Mouse (Mus musculus) cerebellum, adult 9-11 months (tissue): ENCODE results near the gene Bcl2l14.

Experiments used
- DNase-seq: peaks from one replicate; pipeline ENCODE4 v3.0.0; 2022

Gene Bcl2l14

GRCm38 (mm10) chr6:134396018-134396417 lies at the start of gene Bcl2l14:
TSS of gene Bcl2l14 (plus strand) at chr6:134396318.
- DNase-seq, result no peak

GRCm38 (mm10) chr6:134348526-134349067 lies 47.5 kb upstream of the Bcl2l14 start:
- DNase-seq, result no peak

DNA sequence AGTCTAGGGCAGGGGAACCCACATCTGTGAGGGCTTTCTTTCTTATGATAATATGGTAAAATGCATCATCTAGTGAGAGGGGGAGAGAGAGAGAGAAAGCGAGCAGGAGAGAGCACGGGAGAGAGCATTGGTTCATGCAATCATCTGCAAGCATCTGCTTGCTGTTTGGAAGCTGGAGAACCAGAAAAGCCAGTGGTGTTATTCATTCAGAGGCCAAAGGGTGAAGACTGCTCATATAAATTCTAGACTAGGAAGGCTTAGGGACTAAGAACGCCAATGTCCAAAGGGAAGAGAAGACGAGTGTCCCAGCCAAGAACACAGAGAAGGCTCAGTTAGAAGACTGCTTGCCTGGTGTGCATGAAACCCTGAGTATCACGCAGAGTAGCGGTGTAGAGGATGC lies 43.2 kb upstream of the Bcl2l14 start:
- DNase-seq, result no peak

DNA sequence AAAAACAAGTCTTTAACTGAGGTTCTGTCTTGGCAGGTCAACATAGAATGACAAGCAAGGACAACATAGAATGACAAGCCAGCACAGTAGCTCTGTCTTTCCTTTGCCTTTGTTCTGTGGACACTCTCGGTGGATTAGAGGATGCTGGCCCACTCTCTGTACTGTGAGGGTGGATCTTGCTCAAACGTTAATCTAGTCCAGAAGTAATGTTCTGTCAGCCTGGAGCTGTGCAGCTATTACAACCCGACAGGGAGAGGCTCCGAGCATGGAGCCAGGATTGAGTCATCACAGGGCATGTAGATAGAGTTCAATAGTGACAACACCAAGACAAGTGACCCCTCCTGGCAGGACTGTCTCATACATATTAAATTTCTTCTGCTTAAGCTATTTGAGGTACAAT lies 42.4 kb upstream of the Bcl2l14 start:
- no peak for DNase-seq

- no peak for DNase-seq
Measured at GRCm38 (mm10) chr6:134357570-134357969, 38.5 kb upstream of the Bcl2l14 start.

GRCm38 (mm10) chr6:134360079-134360478 lies 36.0 kb upstream of the Bcl2l14 start:
- DNase-seq, result no peak

DNA sequence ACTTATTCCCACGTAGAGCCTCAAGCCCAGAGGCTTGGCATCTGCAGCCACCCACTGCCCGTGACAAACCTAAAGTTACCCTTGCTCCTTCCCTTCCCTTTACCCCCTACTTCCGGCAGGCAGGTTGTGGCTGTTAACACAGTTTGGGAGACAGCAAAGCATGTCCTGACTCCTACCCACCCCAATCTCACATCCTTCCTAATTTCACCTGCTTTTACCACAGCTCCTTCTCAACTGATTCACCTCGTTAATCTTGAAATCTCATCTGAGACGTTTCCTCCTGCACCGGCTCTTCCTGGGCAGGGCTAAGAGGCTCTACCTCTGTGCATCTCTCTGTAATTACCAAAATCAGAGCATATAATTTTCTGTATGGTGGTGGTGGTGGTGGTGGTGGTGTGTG lies 31.5 kb upstream of the Bcl2l14 start:
- no peak for DNase-seq

DNA sequence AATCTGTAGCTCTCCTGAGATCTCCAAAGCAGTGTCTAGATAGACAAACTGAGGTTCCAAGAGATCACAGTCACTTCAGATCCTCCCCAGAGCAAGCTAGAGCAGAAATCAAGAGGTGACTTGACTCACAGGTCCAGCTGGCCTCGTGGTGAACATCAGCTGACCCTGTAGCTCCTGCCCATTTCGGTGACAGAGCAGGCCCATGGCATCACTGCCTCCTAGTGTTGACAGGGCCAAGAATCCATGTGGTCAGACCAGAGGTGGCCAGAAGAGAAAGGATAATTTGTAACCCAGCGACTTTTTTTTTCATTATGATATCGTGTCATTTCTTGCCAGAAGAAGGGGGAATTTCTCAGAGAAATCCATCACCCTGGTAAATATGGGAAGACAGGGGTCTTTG lies 30.2 kb upstream of the Bcl2l14 start:
- no peak for DNase-seq

DNA sequence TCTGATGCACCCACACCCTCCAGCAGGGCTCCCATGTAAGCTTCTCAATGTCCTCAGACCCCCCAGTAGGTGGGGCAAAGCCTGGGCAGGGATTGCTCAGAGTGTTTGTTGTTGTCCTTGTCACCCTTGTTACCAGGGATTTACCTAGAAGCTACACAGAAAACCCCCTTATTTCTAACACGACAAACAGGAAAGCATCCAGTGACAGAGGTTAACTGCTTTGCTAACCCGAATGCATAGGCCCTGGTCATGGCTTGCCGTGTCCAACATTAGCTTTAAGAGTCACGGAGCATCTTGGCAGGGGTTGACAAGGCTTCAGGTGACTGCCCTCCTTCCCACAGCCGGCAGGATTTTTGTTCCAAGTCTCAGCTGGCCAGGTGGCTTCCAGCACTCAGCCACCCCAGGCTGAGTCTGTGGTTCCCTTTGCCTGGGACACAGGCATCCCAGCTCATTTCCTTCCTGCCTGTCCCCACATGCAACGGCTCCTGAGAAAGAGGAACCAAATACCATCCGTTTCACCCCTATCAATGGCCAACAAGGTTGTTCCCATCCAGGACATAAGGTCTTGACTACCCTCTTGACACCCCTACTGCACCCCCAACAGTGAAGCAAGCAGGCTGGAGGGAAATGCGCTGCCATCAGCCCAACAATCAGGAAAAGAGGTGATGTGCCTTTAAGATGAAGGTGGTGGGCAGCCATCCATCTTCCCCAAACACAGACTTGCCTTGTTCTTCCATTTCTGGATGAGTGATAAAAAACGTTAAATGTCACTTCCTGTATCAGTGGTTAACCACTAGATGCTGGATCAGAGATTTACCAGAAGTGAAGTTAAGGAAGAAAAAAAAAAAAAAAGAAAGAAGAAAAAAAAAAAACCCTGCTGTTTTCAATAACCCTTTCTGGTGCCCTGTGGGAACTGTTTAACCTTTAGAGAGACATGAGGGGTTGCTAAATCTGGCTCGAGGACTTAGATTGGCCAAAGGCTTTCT lies 29.5 kb upstream of the Bcl2l14 start:
- DNase-seq, result no peak

- no peak for DNase-seq
Measured at GRCm38 (mm10) chr6:134367366-134368281, 28.5 kb upstream of the Bcl2l14 start.

DNA sequence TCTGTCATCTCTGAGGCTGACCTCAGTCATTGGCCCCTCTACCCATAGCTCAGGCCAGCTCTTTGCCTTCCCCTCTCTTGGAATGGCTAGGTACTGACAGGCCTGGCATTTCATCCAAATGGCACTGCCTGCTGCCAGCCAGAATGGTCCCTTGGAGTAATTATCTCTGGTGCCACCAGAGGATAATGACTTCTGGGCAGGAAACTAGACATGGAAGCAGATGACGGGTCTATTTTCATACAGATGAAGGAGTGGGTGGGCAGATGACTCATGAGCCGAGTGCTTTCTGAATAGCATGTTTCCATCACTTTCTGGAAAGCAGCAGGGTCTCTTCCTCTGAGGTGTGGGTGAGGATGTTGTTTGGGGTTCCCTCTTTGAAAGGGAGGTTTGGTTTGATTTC lies 23.2 kb upstream of the Bcl2l14 start:
- DNase-seq, result no peak

- DNase-seq, result no peak
Measured at GRCm38 (mm10) chr6:134377201-134377600, 18.9 kb upstream of the Bcl2l14 start.

GRCm38 (mm10) chr6:134377856-134378255 lies 18.3 kb upstream of the Bcl2l14 start:
- no peak for DNase-seq

- no peak for DNase-seq
Measured at GRCm38 (mm10) chr6:134381462-134381861, 14.7 kb upstream of the Bcl2l14 start.

DNA sequence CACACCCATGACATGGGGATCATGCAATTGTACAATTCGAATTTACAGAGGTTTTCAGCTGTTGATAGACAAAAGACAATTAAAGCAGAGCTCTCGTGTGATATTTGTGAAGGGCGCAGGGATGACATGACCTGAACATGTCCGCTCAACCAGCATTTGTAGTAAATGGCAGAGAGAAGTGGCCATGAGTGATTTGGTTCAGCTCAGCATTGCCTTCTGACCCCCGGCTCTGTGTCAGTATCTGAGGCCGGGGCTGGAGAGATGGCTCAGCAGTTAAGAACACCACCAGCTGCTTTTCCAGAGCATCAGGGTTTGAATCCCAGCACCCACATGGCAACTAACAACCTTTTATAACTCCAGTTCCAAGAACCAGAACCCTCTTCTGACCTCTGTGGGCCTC lies 10.2 kb upstream of the Bcl2l14 start:
- DNase-seq, result no peak

GRCm38 (mm10) chr6:134387396-134387795 lies 8.7 kb upstream of the Bcl2l14 start:
- no peak for DNase-seq

DNA sequence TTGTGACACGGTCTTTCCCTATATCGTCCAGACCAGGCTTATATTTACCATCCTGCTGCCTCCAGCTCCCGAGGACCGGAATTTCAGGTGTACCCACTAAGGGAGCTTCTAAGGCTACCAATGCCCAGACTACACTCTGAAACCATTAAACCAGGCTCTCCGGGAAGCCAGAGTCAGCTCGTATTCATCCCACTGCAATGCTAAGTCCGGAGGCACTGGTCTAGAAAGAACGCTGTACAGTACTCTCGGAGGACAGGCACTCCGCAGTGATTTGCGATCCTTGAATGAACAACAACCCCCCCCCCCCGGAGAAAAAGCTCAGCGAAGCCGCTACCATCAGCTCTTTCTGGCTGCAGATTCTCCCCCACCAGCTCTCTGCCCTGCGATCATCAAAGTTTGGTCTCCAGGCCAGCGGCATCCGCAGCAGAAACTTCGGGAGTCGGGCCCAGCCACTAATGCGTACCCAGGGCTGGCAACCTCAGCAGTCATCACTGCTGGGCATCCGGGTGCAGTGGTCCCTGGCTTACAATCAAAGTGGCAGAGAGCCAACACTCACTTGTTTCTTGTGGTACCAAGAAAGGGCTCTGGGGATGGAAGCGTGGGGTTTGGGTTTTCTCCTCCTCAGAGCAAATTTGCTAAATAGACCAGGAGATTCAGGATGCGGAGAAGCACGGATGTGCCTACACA lies 7.6 kb upstream of the Bcl2l14 start:
- DNase-seq, result peak; percentile 5

DNA sequence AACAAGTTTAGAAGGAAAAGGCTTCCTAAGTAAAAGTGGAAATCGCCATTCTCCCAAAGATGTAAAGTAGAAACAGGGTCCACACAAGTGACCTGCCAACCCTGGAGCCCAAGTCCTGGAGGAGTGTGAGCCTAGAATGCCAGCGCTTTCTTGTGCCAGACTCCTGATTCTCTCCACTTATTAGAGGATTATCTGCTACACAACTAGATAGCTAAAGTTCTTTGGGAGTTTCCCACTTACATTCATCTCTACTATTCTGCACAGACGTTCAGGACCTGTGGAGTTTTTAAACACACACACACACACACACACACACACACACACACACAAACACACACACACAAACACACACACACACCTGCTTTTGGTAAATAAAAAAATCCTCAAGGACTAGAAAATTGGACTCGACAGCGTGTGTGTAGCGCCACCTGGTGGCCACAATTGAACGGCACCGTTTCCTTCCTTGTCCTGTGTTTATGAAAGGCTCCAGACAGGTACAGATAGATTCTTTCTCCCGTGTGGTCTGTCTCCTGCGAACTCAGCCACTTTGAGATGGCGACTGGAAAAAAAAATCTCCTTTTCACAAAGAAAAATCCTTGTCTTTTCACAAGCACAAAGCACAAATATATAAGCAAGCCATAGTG lies 6.7 kb upstream of the Bcl2l14 start:
- peak; percentile 46 for DNase-seq

GRCm38 (mm10) chr6:134389917-134390316 lies 6.2 kb upstream of the Bcl2l14 start:
- DNase-seq, result no peak

- no peak for DNase-seq
Measured at GRCm38 (mm10) chr6:134390837-134391236, 5.3 kb upstream of the Bcl2l14 start.

DNA sequence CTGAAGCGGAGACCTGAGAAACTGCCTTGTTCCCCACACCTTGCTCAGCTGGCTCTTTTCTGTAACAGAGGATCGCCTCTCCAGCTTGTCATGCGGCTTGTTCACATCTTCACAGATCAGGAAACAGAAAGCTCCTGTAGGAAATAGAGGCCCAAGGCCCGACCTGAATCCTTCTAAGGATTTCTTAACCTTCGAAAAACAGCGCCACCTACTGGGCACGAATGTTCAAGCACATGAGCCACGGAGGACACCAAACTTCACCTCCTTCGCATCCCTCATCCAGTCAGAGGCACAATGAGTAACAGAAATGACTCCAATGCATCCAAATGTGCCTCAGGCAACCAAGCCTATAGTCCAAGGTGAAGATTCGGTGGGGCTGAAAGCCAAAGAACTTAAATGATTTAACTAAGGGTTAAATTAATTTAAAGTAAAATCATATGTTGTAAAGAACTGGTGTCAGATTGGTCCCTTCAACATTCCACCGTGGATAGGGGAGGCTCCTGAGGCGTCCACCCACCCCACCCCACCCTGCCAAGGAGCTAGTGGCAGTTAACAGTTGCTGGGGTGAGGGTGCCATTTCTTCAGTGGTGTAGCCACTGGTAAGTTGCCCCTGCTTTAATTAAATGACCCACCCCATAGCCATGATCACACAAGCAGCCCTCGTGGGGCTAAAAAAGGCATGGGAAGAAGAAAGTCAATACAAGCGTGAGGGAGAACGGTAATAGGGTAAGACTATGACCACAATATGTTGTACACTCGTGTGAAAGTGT lies 7.0 kb downstream of the Bcl2l14 start:
- no peak for DNase-seq
